Mouse (Mus musculus) cerebellum, adult (tissue): ENCODE data around the gene Tnnt3.

Experiments used
- ATAC-seq: cut with Nextera tagmentation; 2 replicates; pipeline ENCODE4 v1.9.2; 2017; ENCODE audit warnings: mild to moderate bottlenecking, moderate library complexity, mixed read lengths; ENCODE audit not compliant: insufficient number of reproducible peaks, low FRiP score, low TSS enrichment

The Tnnt3 gene

DNA sequence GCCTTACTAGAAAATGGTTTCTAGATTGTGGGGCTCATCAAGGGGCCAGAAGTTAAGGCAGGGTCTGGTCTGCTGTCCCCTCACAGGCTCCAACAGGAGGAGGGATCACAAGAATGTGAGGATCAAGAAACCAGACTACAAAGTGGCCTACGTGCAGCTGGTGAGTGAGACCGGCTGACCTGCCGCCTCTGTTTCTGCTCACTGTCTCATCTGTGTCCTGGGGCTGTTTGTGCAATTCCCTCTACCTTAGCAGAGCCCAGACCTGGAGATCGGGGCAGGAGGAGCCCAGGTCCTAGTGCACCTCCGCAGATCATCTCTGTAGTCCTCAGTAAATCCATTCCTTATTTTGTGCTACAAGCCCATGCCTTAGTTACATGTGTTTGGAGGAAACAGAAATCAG lies 38.5 kb downstream of the Tnnt3 start:
- ATAC-seq, result no peak

DNA sequence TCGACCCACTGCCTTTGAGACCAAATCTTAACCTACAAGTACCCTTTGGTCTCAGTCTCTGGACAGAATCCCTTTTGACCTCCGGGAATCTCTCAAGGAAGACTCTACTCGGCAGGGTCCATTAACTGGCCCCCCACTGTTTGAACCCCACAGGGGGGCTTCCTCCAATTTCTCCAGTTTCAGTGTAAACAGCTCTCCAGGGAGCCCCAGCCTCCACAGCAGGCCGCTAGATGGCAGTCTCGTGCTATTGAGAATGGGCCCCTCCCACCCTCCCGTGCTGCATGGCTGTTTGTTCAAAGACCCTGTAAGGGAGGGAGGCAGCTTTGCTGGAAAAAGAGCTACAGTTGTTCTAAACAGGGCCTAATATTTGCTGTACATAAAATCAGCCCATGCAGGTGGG lies 39.2 kb downstream of the Tnnt3 start:
- no peak for ATAC-seq

DNA sequence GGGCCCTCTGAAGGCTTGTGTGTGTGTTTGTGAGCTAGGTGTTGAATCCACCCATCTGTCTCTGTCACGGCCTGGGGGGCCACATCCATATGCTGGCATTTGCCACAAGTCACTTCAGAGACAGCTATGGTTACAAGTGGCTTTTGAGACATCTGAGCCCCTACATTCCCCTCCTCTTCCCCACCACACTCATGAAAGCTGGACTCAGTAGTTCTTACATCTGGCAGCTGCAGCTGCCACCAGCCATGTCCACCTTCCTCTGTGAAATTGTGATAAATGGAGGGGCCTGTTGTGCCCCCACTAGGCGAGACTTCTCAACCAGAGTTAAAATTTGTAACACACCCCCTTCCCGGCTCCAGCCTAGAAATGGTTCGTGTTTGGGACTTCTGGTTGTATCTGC lies 39.7 kb downstream of the Tnnt3 start:
- no peak for ATAC-seq

GRCm38 (mm10) chr7:142538766-142539165 lies 40.1 kb downstream of the Tnnt3 start:
- no peak for ATAC-seq

DNA sequence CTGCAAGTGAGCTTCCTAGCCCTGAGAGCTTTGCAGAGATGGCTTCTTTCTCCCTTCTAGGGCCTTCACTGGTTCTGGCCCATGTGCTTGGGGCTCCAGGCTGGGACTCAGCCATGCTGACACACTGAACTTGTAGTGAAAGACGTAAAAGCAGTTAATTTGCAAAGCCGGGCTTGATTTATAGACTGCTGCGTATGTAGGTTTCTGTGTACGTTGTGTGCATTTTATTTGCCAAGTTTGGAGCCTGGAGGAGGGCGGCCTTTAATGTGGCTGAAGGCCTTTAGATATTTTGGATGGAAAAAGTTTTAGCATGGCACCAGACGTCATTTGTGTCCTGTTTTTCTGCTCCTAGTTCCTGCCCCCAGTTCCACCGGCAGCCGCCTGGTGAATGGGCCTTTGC lies 41.2 kb downstream of the Tnnt3 start:
- ATAC-seq, result no peak

DNA sequence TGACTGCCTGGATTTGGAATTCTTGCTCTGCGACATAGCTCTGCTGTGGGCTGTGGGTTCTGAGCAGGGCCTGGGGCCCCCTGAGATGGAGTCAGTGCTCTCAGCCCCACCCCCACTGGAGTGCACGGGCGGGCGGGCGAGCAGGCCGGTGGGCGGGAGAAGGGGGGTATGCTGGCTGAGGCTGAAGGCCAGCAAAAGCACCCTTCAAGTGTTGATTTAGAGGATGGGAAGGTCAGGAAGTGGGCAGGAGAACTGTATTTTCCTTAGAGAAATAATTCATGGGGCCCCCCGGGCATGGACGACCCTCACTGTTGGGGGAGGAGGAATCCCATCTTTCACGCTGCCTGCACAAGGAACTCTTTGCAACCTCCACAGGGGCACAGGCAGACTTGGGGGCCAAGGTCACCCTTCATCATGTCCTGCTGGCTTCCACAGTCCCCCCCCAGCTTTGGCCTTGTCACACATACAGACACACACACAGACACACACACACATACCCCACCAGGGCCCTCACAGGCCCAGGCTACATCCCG lies 44.2 kb downstream of the Tnnt3 start:
- no peak for ATAC-seq

- no peak for ATAC-seq
These were observed 47.3 kb downstream of the Tnnt3 start for GRCm38 (mm10) chr7:142545967-142546366.

GRCm38 (mm10) chr7:142547874-142548273 lies 49.2 kb downstream of the Tnnt3 start:
- no peak for ATAC-seq

DNA sequence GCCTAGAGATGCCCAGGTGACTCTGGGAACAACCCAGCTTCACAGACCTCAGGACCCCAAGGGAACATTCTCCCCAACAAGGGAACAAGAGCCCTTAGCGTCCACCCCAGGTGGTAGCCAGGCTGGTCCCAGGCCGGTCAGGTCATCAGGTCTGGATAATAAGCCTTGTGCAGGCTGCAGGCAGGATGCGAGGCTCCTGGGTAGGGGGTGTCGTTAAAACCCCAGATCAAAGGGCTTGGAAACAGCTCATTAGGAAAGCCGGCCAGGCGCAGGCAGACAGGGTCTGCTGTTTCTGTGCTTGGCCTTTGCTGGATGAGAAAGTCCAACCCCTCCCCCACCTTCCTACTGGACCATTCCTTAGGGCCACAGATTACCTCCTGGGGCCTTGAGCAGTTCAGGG lies 50.1 kb downstream of the Tnnt3 start:
- no peak for ATAC-seq

DNA sequence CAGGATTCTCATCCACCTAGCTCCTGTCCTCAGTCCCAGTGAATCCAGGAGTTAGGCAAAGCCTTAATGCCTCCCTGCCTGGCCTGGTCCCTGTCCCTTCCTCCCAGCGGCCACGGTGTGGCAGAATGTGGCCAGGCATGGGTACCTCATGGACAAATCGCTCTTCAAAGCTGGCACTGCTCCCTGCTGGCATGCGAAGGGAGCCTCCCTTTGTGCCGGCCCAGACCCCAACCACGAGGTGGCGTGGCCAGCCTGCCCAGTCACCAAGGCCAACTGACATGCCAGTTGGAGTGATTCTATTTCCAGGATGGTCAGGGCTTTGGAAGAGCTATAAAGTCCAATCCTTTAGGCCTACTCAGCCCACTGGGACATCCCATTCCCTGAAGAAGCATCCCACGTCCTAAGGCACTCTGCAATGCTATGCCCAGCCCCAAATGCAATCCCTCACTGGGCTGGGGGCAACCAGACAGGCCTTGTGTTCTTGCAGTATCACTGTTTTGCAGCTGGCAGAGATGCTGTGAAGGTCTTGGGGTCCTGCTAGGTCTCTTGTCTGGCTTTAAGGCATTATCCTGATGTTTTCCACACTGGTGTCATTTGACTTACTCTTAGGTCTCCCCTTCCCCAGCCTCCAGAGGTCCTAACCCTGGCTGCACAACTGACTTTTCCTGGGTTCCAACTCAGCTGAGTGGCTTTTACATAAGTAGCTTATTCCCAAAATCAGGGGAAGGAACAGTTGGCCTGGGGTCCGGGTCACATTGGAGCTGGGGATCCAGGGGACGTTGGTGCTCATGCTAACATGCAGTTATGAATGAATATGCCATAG lies 51.5 kb downstream of the Tnnt3 start:
- ATAC-seq, result peak; percentile 79; the same call in 1 of the 2 replicates

- ATAC-seq, result no peak
These were observed 52.3 kb downstream of the Tnnt3 start for GRCm38 (mm10) chr7:142550935-142551373.

DNA sequence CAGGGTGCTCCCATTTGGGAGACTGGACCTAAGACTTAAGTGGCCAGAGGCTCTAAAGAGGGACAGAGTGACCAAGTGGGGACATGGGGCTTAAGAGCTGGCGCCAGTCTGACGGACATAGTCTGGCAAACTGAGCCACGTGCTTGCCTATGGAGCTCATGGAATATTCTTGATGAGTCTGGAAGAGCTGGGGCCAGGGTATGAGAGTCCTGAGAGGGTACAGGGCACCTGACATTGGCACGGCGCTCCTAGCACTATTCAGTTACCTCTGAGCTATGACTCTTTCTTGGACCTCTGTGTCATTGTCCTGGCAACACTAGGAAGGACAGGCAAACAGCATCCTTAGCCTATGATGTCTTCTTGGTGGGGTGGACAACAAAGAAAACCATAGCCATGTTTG lies 53.1 kb downstream of the Tnnt3 start:
- no peak for ATAC-seq

DNA sequence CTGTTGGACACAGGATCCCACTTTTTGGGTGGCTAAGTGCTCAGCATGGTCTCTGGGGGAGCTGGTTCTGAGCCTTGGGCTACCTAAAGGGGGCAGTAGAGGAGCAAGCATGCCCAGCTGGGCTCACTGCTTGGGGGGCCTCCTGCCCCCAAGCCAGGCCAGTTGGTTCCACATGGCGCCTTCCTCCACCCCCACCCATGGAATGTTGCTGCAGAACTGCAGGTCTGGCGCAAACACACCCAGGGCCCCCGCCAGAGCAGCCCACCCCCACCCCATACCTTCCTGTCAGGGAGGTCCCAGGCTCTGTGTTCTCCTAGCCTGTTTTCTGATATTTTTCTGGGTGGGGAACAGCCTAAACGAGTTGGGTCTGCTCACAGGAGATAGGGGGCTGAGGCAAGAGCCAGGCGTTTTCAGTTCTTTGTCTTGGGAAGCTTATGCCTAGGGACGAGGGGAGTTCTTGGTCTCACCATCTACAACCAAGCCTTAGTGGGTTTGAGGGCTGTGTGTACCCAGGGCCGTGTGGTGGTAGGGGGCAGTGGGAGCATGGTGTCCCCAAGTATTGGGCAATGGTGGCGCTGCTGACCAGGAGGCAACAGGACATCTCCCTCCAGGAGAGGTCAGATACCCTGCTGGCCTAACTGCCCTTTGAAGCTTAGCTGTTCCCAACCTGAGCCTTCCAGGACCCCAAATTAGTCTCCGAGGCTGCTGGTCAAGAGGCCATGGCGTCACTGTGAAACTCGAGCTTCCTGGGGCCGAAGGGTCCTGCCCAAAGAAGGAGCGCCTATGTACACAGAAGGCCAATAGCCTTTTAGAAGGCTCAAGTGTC lies 54.2 kb downstream of the Tnnt3 start:
- ATAC-seq, result no peak

- ATAC-seq, result no peak
These were observed 55.0 kb downstream of the Tnnt3 start for GRCm38 (mm10) chr7:142553417-142554335.

DNA sequence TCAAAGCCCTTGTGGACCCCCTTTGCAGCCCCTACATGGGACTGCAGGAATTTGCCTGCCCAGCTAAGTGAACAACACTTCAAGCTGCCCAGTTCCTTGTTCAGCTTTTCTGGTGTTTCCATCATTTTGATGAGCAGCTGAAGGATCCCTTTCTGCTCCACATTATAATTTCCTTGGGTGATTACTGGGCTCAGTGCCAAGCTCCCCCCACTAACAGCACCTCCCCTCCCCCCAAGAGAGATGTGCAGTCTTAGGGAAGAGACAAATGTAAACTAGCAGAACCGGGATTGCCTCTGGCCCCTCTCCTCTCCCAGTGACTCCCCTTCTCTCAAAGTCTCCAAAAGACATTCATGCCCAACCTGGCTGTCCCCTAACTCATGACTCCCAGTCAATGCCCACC lies 56.0 kb downstream of the Tnnt3 start:
- ATAC-seq, result no peak

DNA sequence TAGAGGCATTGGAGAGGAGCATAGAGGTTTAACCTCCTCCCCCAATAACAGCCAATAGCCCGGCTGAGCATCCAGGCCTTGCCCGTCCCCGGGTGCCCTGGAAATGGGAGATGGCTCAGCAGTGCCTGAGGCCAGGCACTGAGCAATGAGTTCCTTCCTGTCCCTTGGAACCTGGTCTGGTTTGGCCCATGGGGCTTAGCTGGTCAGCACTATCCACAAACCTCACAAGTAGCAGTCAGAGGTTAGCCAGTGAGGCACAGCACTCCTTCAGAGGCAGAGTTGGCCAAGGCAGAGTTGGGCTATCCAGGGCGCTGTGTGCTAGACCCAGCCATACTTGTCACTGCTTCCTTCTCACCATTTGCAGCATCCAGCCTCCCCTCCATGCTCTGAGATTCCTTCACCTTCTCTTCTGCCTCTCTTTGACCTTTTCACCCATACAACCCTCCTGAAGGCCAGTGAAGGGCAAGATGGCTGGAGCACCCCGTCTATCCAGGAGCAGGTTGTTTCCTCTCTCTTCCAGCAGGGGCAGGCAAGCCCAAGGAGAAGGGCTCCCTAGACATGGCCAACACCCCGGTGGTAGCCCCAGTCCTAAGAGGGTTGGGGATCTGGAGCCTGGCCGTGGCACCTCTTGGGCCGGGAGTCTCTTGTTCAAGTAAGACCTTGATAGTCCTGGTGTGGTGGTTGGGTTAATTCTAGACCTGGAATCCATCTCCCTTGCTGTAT lies 56.9 kb downstream of the Tnnt3 start:
- no peak for ATAC-seq

GRCm38 (mm10) chr7:142556089-142556476 lies 57.4 kb downstream of the Tnnt3 start:
- no peak for ATAC-seq

- no peak for ATAC-seq
These were observed 59.1 kb downstream of the Tnnt3 start for GRCm38 (mm10) chr7:142557696-142558095.

- ATAC-seq, result no peak
These were observed 60.0 kb downstream of the Tnnt3 start for GRCm38 (mm10) chr7:142558511-142559146.
